Mouse (Mus musculus): Measurements from ENCODE around the gene Mettl6. TPM values are rescaled to one million over a fixed set of nuclear protein-coding genes. Genes with fewer than 3 reads are reported as not detected.

Mettl6 gene
- polyA plus RNA-seq, 1 experiment from 2014 or later, result 47.3 TPM

- Histone ChIP-seq H3K9ac (ENCODE audit: low read length) (peak within 1 kb of the TSS; percentile 95), H3K4me3 (ENCODE audit: low read length) (peak within 1 kb of the TSS; percentile 97), H3K27ac (ENCODE audit: low read length) (peak within 1 kb of the TSS; percentile 93), H3K36me3 (ENCODE audit: control insufficient read depth, insufficient read depth) (peaks cover 13% of the 10 kb centered on the region), H3K9me3 (replicated peaks; ENCODE audit: control insufficient read depth, low read length) (no peaks in the 10 kb centered on the region), H3K4me1 (ENCODE audit: control insufficient read depth, insufficient read depth, low read length) (peaks cover 32% of the 10 kb centered on the region), H3K27me3 (ENCODE audit: control insufficient read depth, insufficient read depth, low read length) (no peaks in the 10 kb centered on the region), H3K4me2 (ENCODE audit: low read depth, low read length) (peak within 1 kb of the TSS; percentile 69)
- under 1% methylated on average over 37 of the region's 37 CpGs for WGBS
- ATAC-seq (replicated peaks; ENCODE audit: extremely low read depth, insufficient read depth, low FRiP score), result peak; percentile 35; the same call in 1 of the 2 replicates
Measured at GRCm38 (mm10) chr14:31494349-31494974, 378 bp downstream of the Mettl6 start, which contains the start of gene Eaf1. Gene Eaf1, plus strand, starts transcription at chr14:31494399.

- peak overlapping the region; percentile 69 for H3K4me2 ChIP-seq (ENCODE audit: low read depth, low read length)
- no peak overlapping the region for H3K27ac ChIP-seq (ENCODE audit: low read length)
- H3K36me3 ChIP-seq (ENCODE audit: control insufficient read depth, insufficient read depth), result peaks cover 13% of the 10 kb centered on the region
- H3K27me3 ChIP-seq (ENCODE audit: control insufficient read depth, insufficient read depth, low read length), result no peaks in the 10 kb centered on the region
- WGBS, result 29% methylated on average over 9 of the region's 9 CpGs
- no peak for ATAC-seq (replicated peaks; ENCODE audit: extremely low read depth, insufficient read depth, low FRiP score)
- H3K4me3 ChIP-seq (ENCODE audit: low read length), result peak overlapping the region; percentile 97
- no peaks in the 10 kb centered on the region for H3K9me3 ChIP-seq (replicated peaks; ENCODE audit: control insufficient read depth, low read length)
- H3K9ac ChIP-seq (ENCODE audit: low read length), result peak overlapping the region; percentile 95
- peaks cover 32% of the 10 kb centered on the region for H3K4me1 ChIP-seq (ENCODE audit: control insufficient read depth, insufficient read depth, low read length)
Measured at GRCm38 (mm10) chr14:31493901-31494300, 939 bp downstream of the Mettl6 start.

- no peak overlapping the region for H3K4me3 ChIP-seq (ENCODE audit: low read length)
- 90% methylated on average over 6 of the region's 6 CpGs for WGBS
Measured at GRCm38 (mm10) chr14:31488055-31488454, 6.8 kb downstream of the Mettl6 start.

GRCm38 (mm10) chr14:31486465-31486864 lies 8.4 kb downstream of the Mettl6 start:
- Histone ChIP-seq H3K9me3 (replicated peaks; ENCODE audit: control insufficient read depth, low read length) (no peaks in the 10 kb centered on the region), H3K9ac (ENCODE audit: low read length) (no peak overlapping the region), H3K4me2 (ENCODE audit: low read depth, low read length) (no peak overlapping the region), H3K4me1 (ENCODE audit: control insufficient read depth, insufficient read depth, low read length) (no peaks in the 10 kb centered on the region), H3K4me3 (ENCODE audit: low read length) (no peak overlapping the region), H3K27ac (ENCODE audit: low read length) (no peak overlapping the region), H3K36me3 (ENCODE audit: control insufficient read depth, insufficient read depth) (peaks cover 52% of the 10 kb centered on the region), H3K27me3 (ENCODE audit: control insufficient read depth, insufficient read depth, low read length) (no peaks in the 10 kb centered on the region)
- no peak for ATAC-seq (replicated peaks; ENCODE audit: extremely low read depth, insufficient read depth, low FRiP score)
- 77% methylated on average over 4 of the region's 4 CpGs for WGBS

More at GRCm38 (mm10) chr14:31488055-31488454, 6.8 kb downstream of the Mettl6 start:
- H3K4me2 ChIP-seq (ENCODE audit: low read depth, low read length), result no peak overlapping the region
- no peak for ATAC-seq (replicated peaks; ENCODE audit: extremely low read depth, insufficient read depth, low FRiP score)
- H3K27me3 ChIP-seq (ENCODE audit: control insufficient read depth, insufficient read depth, low read length), result no peaks in the 10 kb centered on the region
- H3K36me3 ChIP-seq (ENCODE audit: control insufficient read depth, insufficient read depth), result peaks cover 43% of the 10 kb centered on the region
- H3K4me1 ChIP-seq (ENCODE audit: control insufficient read depth, insufficient read depth, low read length), result peaks cover 3% of the 10 kb centered on the region; the same call in 1 of the 2 replicates
- H3K27ac ChIP-seq (ENCODE audit: low read length), result no peak overlapping the region
- H3K9me3 ChIP-seq (replicated peaks; ENCODE audit: control insufficient read depth, low read length), result no peaks in the 10 kb centered on the region
- no peak overlapping the region for H3K9ac ChIP-seq (ENCODE audit: low read length)

GRCm38 (mm10) chr14:31482417-31482816 lies 12.4 kb downstream of the Mettl6 start:
- no peak overlapping the region for H3K9ac ChIP-seq (ENCODE audit: low read length)
- WGBS, result 84% methylated on average over 5 of the region's 5 CpGs
- H3K27me3 ChIP-seq (ENCODE audit: control insufficient read depth, insufficient read depth, low read length), result no peaks in the 10 kb centered on the region
- no peaks in the 10 kb centered on the region for H3K4me1 ChIP-seq (ENCODE audit: control insufficient read depth, insufficient read depth, low read length)
- no peak overlapping the region for H3K4me2 ChIP-seq (ENCODE audit: low read depth, low read length)
- H3K4me3 ChIP-seq (ENCODE audit: low read length), result no peak overlapping the region
- H3K9me3 ChIP-seq (replicated peaks; ENCODE audit: control insufficient read depth, low read length), result no peaks in the 10 kb centered on the region
- H3K36me3 ChIP-seq (ENCODE audit: control insufficient read depth, insufficient read depth), result peaks cover 63% of the 10 kb centered on the region
- ATAC-seq (replicated peaks; ENCODE audit: extremely low read depth, insufficient read depth, low FRiP score), result no peak
- H3K27ac ChIP-seq (ENCODE audit: low read length), result no peak overlapping the region

GRCm38 (mm10) chr14:31473297-31473696 lies 21.5 kb downstream of the Mettl6 start:
- H3K4me2 ChIP-seq (ENCODE audit: low read depth, low read length), result no peak overlapping the region
- no peak overlapping the region for H3K9ac ChIP-seq (ENCODE audit: low read length)
- 77% methylated on average over 2 of the region's 2 CpGs for WGBS
- no peak for ATAC-seq (replicated peaks; ENCODE audit: extremely low read depth, insufficient read depth, low FRiP score)
- H3K9me3 ChIP-seq (replicated peaks; ENCODE audit: control insufficient read depth, low read length), result no peaks in the 10 kb centered on the region; the same call in 1 of the 2 replicates
- H3K4me3 ChIP-seq (ENCODE audit: low read length), result no peak overlapping the region
- H3K36me3 ChIP-seq (ENCODE audit: control insufficient read depth, insufficient read depth), result 0 out of 2 replicates have a peak, but pooled peaks cover 3% of the 10 kb centered on the region
- no peaks in the 10 kb centered on the region for H3K4me1 ChIP-seq (ENCODE audit: control insufficient read depth, insufficient read depth, low read length)
- H3K27me3 ChIP-seq (ENCODE audit: control insufficient read depth, insufficient read depth, low read length), result no peaks in the 10 kb centered on the region
- no peak overlapping the region for H3K27ac ChIP-seq (ENCODE audit: low read length)

GRCm38 (mm10) chr14:31472451-31473061 lies 22.3 kb downstream of the Mettl6 start:
- H3K9ac ChIP-seq (ENCODE audit: low read length), result no peak overlapping the region
- H3K27me3 ChIP-seq (ENCODE audit: control insufficient read depth, insufficient read depth, low read length), result no peaks in the 10 kb centered on the region
- no peaks in the 10 kb centered on the region for H3K4me1 ChIP-seq (ENCODE audit: control insufficient read depth, insufficient read depth, low read length)
- 5% methylated on average over 5 of the region's 5 CpGs for WGBS
- H3K9me3 ChIP-seq (replicated peaks; ENCODE audit: control insufficient read depth, low read length), result no peaks in the 10 kb centered on the region; the same call in 1 of the 2 replicates
- no peak overlapping the region for H3K27ac ChIP-seq (ENCODE audit: low read length)
- no peak overlapping the region for H3K4me2 ChIP-seq (ENCODE audit: low read depth, low read length)
- no peak overlapping the region for H3K4me3 ChIP-seq (ENCODE audit: low read length)
- H3K36me3 ChIP-seq (ENCODE audit: control insufficient read depth, insufficient read depth), result no peaks in the 10 kb centered on the region
- ATAC-seq (replicated peaks; ENCODE audit: extremely low read depth, insufficient read depth, low FRiP score), result no peak

GRCm38 (mm10) chr14:31469711-31470110 lies 25.1 kb downstream of the Mettl6 start:
- Histone ChIP-seq H3K4me3 (ENCODE audit: low read length) (no peak overlapping the region), H3K4me2 (ENCODE audit: low read depth, low read length) (no peak overlapping the region), H3K27me3 (ENCODE audit: control insufficient read depth, insufficient read depth, low read length) (no peaks in the 10 kb centered on the region), H3K4me1 (ENCODE audit: control insufficient read depth, insufficient read depth, low read length) (no peaks in the 10 kb centered on the region), H3K27ac (ENCODE audit: low read length) (no peak overlapping the region), H3K36me3 (ENCODE audit: control insufficient read depth, insufficient read depth) (no peaks in the 10 kb centered on the region), H3K9me3 (replicated peaks; ENCODE audit: control insufficient read depth, low read length) (no peaks in the 10 kb centered on the region; the same call in 1 of the 2 replicates), H3K9ac (ENCODE audit: low read length) (no peak overlapping the region)
- 55% methylated on average over 4 of the region's 4 CpGs for WGBS
- ATAC-seq (replicated peaks; ENCODE audit: extremely low read depth, insufficient read depth, low FRiP score), result no peak

- H3K27me3 ChIP-seq (ENCODE audit: control insufficient read depth, insufficient read depth, low read length), result no peaks in the 10 kb centered on the region
- H3K4me2 ChIP-seq (ENCODE audit: low read depth, low read length), result no peak overlapping the region
- H3K4me3 ChIP-seq (ENCODE audit: low read length), result no peak overlapping the region
- H3K4me1 ChIP-seq (ENCODE audit: control insufficient read depth, insufficient read depth, low read length), result no peaks in the 10 kb centered on the region
- no peak for ATAC-seq (replicated peaks; ENCODE audit: extremely low read depth, insufficient read depth, low FRiP score)
- H3K9ac ChIP-seq (ENCODE audit: low read length), result no peak overlapping the region
- no peaks in the 10 kb centered on the region for H3K36me3 ChIP-seq (ENCODE audit: control insufficient read depth, insufficient read depth)
- no peak overlapping the region for H3K27ac ChIP-seq (ENCODE audit: low read length)
- 58% methylated on average over 8 of the region's 8 CpGs for WGBS
- H3K9me3 ChIP-seq (replicated peaks; ENCODE audit: control insufficient read depth, low read length), result no peaks in the 10 kb centered on the region; the same call in 1 of the 2 replicates
Measured at GRCm38 (mm10) chr14:31464176-31464575, 30.7 kb downstream of the Mettl6 start.

Data from heart, embryonic 16.5 days (tissue).